Mouse (Mus musculus) gastrocnemius, adult 2 months (tissue): ENCODE results near the gene Gzmm. TPM values are rescaled to one million over a fixed set of nuclear protein-coding genes. Genes with fewer than 3 reads are reported as not detected.

ENCODE experiments used
- DNase-seq: peaks from one replicate; pipeline ENCODE4 v3.0.0; 2022
- H3K27ac ChIP-seq: fragments of 200-600 bp; 2 replicates; pipeline ENCODE4 v1.8.1; 2022; ENCODE audit warnings: mild to moderate bottlenecking
- H3K4me3 ChIP-seq: fragments of 200-600 bp; 2 replicates; pipeline ENCODE4 v1.8.1; 2022; ENCODE audit warnings: mild to moderate bottlenecking, moderate library complexity
- CTCF ChIP-seq: fragments of 200-600 bp; IDR thresholded peaks from 2 replicates; pipeline ENCODE4 v1.8.1; 2022; ENCODE audit warnings: antibody characterized with exemption, mild to moderate bottlenecking, moderate library complexity
- intact Hi-C: fragments of 180-260 bp; cut with DNase I; formaldehyde crosslinking; loops from one replicate; pipeline ENCODE4 v1.15.1; 2025
- total RNA-seq, 2 experiments: library from RNA; stranded (reverse); gene quantifications; 2 replicates each; pipeline ENCODE4 v1.2.3; 2021

Gene Gzmm
- total RNA-seq, 2 experiments from 2014 or later: 7.2 to 9.8 TPM

DNA sequence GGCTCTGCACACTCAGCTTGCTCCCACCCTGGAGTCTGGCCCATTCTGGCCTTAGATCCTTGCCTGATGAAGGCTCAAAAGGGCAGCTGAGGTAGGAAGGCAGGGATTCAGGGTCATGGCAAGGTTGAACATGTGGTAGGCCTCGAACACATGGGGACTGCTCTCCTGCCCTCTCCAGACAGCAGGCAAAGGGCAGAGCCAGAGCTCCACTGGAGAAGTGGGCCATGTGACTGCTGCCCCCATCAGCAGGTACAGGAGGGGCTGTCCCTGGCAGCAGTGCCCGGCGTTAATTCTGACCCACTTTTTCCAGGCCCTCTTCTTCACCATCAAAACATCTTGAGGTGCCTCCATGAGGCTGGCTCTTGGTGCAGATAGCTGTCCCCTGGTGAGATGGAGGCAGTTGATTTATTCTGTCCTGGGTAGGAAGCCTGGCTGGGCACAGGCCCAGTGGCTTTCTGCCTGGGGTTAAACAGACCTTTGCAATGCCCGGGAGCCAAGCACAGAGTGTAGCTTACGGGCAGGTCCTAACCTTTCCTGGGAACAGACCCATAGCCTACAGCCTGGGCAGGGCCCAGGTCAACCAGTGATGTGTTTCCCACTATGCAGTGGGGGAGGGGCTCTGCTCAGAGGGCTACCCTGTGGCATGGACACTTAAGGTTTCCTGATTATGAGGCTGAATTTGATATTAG lies 17.7 kb downstream of the Gzmm start:
- intact Hi-C loops: no loop called here
- peak overlapping the region; percentile 92 for H3K4me3 ChIP-seq
- peak; percentile 88 for DNase-seq
- peak overlapping the region; percentile 100 for H3K27ac ChIP-seq
- TF ChIP-seq CTCF: no peak

GRCm38 (mm10) chr10:79707162-79707561 lies 18.3 kb downstream of the Gzmm start:
- TF ChIP-seq CTCF: no peak
- intact Hi-C loops: no loop called here
- Histone ChIP-seq H3K27ac (peak overlapping the region; percentile 100), H3K4me3 (peak overlapping the region; percentile 92)
- DNase-seq: peak; percentile 72

GRCm38 (mm10) chr10:79707759-79708158 lies 18.9 kb downstream of the Gzmm start:
- peak overlapping the region; percentile 100 for H3K27ac ChIP-seq
- peak overlapping the region; percentile 92 for H3K4me3 ChIP-seq
- intact Hi-C loops: no loop called here
- no peak for TF ChIP-seq CTCF
- DNase-seq: peak; percentile 36

DNA sequence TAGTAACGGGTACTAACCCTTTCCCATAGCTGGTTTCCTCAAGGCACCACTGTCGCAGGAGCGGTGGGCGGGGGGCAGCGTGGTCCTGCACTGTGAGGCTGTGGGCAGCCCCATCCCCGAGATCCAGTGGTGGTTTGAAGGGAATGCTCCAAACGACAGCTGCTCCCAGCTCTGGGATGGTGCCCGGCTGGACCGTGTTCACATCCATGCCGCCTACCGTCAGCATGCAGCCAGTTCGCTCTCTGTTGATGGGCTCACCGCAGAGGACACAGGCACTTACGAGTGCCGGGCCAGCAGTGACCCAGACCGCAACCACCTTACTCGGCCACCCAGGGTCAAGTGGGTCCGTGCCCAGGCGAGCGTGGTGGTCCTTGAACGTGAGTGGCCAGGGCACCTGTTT lies 19.8 kb downstream of the Gzmm start:
- TF ChIP-seq CTCF: 0 out of 2 replicates have a peak, but pooled peaks have one; percentile 1
- intact Hi-C loops: no loop called here
- peak overlapping the region; percentile 92 for H3K4me3 ChIP-seq
- peak; percentile 74 for DNase-seq
- H3K27ac ChIP-seq: peak overlapping the region; percentile 100

DNA sequence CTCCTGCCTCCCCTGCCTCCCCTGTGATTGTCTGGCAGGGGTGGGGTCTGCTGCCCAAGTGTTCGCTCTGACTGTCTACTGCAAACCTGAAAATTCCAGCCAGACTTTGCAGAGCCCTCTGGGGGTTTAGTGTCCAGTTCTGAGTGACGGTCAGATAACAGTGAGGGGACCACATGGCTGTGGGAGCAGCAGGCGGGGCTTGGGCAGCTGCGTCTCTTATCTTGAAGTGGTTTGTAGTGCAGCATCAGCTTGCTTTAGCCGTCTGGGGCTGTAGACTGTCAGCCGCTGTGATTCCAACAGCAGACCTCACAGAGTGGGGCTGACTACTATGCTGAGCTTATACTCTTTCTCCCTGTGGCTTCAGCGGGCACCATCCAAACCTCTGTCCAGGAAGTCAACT lies 20.5 kb downstream of the Gzmm start:
- intact Hi-C loops: no loop called here
- peak overlapping the region; percentile 100 for H3K27ac ChIP-seq
- no peak for DNase-seq
- peak overlapping the region; percentile 92 for H3K4me3 ChIP-seq
- TF ChIP-seq CTCF: no peak

DNA sequence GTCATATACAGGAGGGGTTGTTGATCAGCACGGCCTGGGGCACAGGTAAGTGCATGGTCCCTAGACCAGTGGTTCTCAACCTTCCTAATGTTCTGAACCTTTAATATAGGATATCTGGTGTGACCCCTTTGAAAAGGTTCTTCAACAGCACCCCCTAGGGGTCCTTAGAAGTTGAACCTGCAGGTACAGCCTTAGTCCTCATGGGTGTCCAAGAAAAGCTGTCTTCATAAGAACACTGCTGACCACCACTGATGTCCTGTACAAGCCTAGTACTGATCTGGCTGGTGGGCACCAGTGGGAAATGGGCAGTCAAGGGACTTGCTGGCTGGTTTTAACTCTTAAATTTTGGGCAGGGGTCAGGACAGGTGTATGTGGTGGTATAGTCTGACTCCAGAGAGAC lies 23.2 kb downstream of the Gzmm start:
- intact Hi-C loops: loop anchor here (5.0 kb wide), 1 partner anchor 70 kb away; no protein-coding TSS in a partner anchor
- peak; percentile 17 for DNase-seq
- H3K4me3 ChIP-seq: no peak overlapping the region
- no peak overlapping the region for H3K27ac ChIP-seq
- peak; percentile 47 for TF ChIP-seq CTCF

GRCm38 (mm10) chr10:79712499-79713126 lies 23.8 kb downstream of the Gzmm start:
- intact Hi-C loops: loop anchor here (5.0 kb wide), 1 partner anchor 70 kb away; no protein-coding TSS in a partner anchor
- H3K27ac ChIP-seq: no peak overlapping the region
- DNase-seq: peak; percentile 89
- peak; percentile 74 for TF ChIP-seq CTCF
- H3K4me3 ChIP-seq: no peak overlapping the region

DNA sequence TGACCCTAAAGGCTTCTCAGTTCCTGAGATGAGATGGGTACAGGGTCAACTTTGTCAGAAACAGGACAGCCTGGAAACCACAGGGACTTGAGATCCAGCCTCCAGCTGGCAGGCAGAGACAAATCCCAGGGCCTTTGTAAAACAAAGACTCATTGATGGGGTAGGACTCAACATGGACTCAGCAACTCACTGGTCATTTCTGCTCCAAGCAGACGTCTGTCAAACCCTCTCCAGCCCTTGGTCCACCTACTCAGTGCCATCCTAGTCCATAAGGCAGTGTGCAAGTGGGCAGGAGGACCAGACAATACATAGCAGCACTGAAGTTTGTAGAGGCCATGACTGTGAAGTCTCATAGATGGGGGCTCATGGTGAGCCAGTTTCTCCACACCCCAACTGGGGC lies 24.3 kb downstream of the Gzmm start:
- TF ChIP-seq CTCF: no peak
- no peak overlapping the region for H3K27ac ChIP-seq
- no peak for DNase-seq
- intact Hi-C loops: loop anchor here (5.0 kb wide), 1 partner anchor 69 kb away; no protein-coding TSS in a partner anchor
- no peak overlapping the region for H3K4me3 ChIP-seq

- no peak for TF ChIP-seq CTCF
- no peak overlapping the region for H3K4me3 ChIP-seq
- intact Hi-C loops: loop anchor here (5.0 kb wide), 1 partner anchor 67 kb away; no protein-coding TSS in a partner anchor
- DNase-seq: no peak
- H3K27ac ChIP-seq: no peak overlapping the region
These were observed 26.2 kb downstream of the Gzmm start for GRCm38 (mm10) chr10:79714996-79715395.

DNA sequence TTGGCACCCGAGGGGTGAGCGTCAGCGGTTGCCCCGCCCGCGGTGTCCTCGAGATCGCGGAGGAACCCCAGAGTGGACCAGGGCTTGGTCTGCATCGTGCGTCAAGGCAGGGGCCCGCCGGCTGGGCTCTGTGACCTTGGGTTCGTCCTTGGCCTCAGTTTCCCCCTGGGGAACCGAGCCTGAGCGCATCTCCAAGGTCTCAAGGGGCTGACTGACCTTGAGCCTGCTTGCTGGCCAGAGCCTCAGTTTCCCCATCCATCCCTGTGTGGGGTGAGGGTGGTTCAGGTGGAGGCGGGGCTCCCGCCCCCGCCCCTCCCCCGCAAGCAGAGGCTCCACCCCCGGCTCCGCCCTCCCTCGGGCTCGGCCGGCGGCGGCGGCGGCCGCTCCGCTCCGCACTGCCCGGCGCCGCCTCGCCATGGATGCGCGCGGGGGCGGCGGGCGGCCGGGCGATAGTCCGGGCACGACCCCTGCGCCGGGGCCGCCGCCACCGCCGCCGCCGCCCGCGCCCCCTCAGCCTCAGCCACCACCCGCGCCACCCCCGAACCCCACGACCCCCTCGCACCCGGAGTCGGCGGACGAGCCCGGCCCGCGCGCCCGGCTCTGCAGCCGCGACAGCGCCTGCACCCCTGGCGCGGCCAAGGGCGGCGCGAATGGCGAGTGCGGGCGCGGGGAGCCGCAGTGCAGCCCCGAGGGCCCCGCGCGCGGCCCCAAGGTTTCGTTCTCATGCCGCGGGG lies 27.6 kb downstream of the Gzmm start, which contains the start of gene Hcn2:
TSS of gene Hcn2 (plus strand) at position 381 of the 734 bp plus-strand sequence.
- intact Hi-C loops: no loop called here
- no peak for TF ChIP-seq CTCF
- Histone ChIP-seq H3K27ac (no peak within 1 kb of the TSS), H3K4me3 (peak within 1 kb of the TSS; percentile 70)
- DNase-seq: no peak

GRCm38 (mm10) chr10:79716988-79717355 lies 28.2 kb downstream of the Gzmm start:
- DNase-seq: no peak
- intact Hi-C loops: no loop called here
- no peak overlapping the region for H3K27ac ChIP-seq
- peak overlapping the region; percentile 70 for H3K4me3 ChIP-seq
- TF ChIP-seq CTCF: no peak

DNA sequence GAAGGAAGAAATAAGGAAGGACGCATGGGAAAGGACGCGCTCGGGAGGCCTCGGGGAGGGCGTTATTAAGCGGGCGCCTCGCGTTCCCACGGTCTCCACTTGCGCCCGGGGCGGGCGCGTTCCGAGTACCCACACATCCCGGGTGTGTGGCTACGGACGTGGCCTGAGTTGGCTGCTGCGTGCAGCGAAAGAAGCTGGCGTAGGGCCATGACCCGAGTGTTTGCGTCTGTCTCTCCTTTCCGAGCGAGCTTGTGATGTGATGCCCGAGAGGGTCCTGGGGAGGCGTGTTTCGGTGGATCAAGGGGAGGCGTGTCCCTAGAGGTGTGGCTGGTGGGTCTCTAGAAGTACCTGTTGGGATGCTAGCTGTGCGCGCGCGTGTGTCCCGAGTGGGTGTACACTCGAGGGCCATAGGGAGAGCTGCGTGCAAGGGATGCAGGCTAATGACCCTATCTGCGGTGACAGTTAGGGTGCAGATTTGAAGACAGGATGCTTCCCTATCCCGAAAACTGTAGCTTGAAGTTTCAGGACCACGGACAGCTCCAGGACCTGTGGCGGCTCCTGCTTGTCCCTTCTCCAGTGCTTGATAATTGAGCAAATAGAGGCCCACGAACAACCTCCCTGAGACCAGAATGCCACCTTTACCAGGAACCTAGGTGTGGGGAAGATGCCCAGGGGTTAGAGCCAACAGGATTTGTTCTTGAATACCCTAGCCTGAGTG lies 29.0 kb downstream of the Gzmm start:
- intact Hi-C loops: no loop called here
- peak overlapping the region; percentile 70 for H3K4me3 ChIP-seq
- no peak overlapping the region for H3K27ac ChIP-seq
- peak; percentile 74 for DNase-seq
- no peak for TF ChIP-seq CTCF
